Mouse (Mus musculus): ENCODE measurements around the gene Nfia.

- TF ChIP-seq CTCF (IDR thresholded peaks at IDR 0.05; ENCODE audit: low read depth, low read length) (no peak), POLR2A (IDR thresholded peaks at IDR 0.05; ENCODE audit: borderline replicate concordance, low read depth, low read length) (no peak)
Observed at GRCm38 (mm10) chr4:97864276-97864675, 91.7 kb downstream of the Nfia start.

Data from bone marrow macrophage, adult 2 months (primary cell).